Mouse (Mus musculus) T-cell, adult 2 months (primary cell): Measurements from ENCODE around the gene Sdc3.

Experiments used
- DNase-seq: peaks from one replicate; pipeline ENCODE4 v3.0.0; 2022; ENCODE audit warnings: low spot score

The Sdc3 gene

GRCm38 (mm10) chr4:130793180-130793501 is 804 bp downstream of the Sdc3 start:
- DNase-seq = no peak

GRCm38 (mm10) chr4:130794771-130795170 is 2.4 kb downstream of the Sdc3 start:
- no peak for DNase-seq

GRCm38 (mm10) chr4:130795970-130796369 is 3.6 kb downstream of the Sdc3 start:
- DNase-seq = no peak

GRCm38 (mm10) chr4:130797201-130798051 is 5.1 kb downstream of the Sdc3 start:
- DNase-seq = no peak

GRCm38 (mm10) chr4:130798416-130798815 is 6.1 kb downstream of the Sdc3 start:
- no peak for DNase-seq

GRCm38 (mm10) chr4:130799118-130799517 is 6.8 kb downstream of the Sdc3 start:
- no peak for DNase-seq

- no peak for DNase-seq
Measured at GRCm38 (mm10) chr4:130799582-130799981, 7.2 kb downstream of the Sdc3 start.

GRCm38 (mm10) chr4:130800147-130800546 is 7.8 kb downstream of the Sdc3 start:
- no peak for DNase-seq

- no peak for DNase-seq
Measured at GRCm38 (mm10) chr4:130801198-130801597, 8.9 kb downstream of the Sdc3 start.

GRCm38 (mm10) chr4:130801624-130802329 is 9.4 kb downstream of the Sdc3 start:
- no peak for DNase-seq

- no peak for DNase-seq
Measured at GRCm38 (mm10) chr4:130803591-130803990, 11.3 kb downstream of the Sdc3 start.

GRCm38 (mm10) chr4:130804292-130804691 is 12.0 kb downstream of the Sdc3 start:
- DNase-seq = no peak

- DNase-seq = no peak
Measured at GRCm38 (mm10) chr4:130804771-130805361, 12.5 kb downstream of the Sdc3 start.

- no peak for DNase-seq
Measured at GRCm38 (mm10) chr4:130805746-130806145, 13.4 kb downstream of the Sdc3 start.

- no peak for DNase-seq
Measured at GRCm38 (mm10) chr4:130806746-130807145, 14.4 kb downstream of the Sdc3 start.

- DNase-seq = no peak
Measured at GRCm38 (mm10) chr4:130809784-130810183, 17.4 kb downstream of the Sdc3 start.

- DNase-seq = no peak
Measured at GRCm38 (mm10) chr4:130810845-130811244, 18.5 kb downstream of the Sdc3 start.

- DNase-seq = no peak
Measured at GRCm38 (mm10) chr4:130811385-130811784, 19.0 kb downstream of the Sdc3 start.

- no peak for DNase-seq
Measured at GRCm38 (mm10) chr4:130813958-130814357, 21.6 kb downstream of the Sdc3 start.

- no peak for DNase-seq
Measured at GRCm38 (mm10) chr4:130814742-130815330, 22.5 kb downstream of the Sdc3 start.

- DNase-seq = no peak
Measured at GRCm38 (mm10) chr4:130815860-130816259, 23.5 kb downstream of the Sdc3 start.

- DNase-seq = no peak
Measured at GRCm38 (mm10) chr4:130819806-130820205, 27.5 kb downstream of the Sdc3 start.
